Mouse (Mus musculus) brain, adult 2 months (tissue): ENCODE measurements around the gene Mov10l1.

Source experiments
- DNase-seq: peaks from one replicate; pipeline ENCODE4 v3.0.0; 2011; ENCODE audit warnings: low read depth, low spot score

The Mov10l1 gene

DNA sequence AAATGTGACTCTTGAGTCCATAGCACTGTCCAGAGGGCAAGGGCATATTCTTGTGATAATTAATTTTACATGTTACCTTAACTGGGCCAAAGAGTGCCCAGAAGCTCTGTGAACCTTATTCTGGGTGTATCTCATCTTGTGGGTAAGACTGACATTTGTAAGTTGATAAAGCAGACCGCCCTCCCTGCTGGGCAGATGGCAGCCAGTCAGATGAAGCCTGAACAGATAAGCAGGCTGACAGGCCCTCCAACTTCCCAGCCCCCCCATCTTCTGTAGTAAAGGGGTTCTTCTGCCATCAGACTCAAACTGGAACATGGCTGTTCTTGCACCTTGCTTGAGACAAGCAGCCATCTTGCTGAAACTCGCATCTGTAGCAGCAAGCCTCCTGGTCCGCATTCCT lies 34.0 kb downstream of the Mov10l1 start:
- no peak for DNase-seq

DNA sequence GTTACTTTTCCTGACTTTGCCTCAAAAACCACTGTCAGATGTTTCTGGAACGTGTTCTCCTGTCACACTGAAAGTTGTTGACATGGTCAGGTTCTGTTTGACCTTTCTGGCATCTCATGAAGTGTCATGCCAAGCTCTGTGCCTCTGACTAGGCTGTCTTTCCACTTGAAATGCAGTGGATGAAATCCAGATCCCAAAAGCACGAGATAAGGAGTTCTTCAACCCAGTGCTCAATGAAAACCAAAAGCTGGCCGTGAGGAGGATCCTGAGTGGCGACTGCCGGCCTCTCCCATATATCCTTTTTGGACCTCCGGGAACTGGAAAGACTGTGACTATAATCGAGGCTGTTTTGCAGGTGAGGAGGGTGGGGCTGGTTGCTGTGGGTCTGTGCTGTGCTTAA lies 37.4 kb downstream of the Mov10l1 start:
- no peak for DNase-seq

DNA sequence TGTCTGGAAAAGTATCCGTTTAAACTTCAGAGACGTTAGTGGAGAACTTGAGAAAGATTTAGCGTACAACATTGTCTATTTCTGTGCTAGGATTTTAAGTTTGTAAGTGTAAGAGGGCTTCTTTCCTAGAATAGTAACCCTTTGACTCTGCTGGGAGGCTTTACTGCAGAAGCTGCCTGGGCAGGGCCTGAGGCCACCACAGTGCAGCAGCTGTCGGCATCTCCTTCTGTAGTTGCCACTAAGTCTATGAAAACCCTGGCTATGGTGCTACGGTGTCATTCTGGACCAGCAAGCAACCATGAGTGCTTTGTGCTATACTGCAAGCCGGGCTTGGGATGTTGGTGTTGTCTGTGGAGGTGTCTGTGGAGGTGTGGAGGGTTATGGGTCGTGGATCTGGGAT lies 37.8 kb downstream of the Mov10l1 start:
- DNase-seq = no peak

DNA sequence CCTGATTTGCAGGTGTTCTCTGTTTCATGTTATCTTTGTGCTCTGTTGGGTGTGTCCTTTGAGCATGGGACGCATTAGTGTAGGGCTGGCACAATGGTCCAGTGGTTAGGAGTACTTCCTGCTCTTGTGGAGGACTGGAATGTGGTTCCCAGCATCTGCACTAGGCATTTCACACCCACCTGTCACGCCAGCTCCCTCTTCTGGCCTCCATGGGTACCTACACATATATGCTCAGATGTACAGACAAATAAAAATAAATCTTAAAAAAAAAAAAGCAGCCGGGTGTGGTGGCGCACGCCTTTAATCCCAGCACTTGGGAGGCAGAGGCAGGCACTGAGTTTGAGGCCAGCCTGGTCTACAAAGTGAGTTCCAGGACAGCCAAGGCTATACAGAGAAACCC lies 61.7 kb downstream of the Mov10l1 start:
- no peak for DNase-seq

DNA sequence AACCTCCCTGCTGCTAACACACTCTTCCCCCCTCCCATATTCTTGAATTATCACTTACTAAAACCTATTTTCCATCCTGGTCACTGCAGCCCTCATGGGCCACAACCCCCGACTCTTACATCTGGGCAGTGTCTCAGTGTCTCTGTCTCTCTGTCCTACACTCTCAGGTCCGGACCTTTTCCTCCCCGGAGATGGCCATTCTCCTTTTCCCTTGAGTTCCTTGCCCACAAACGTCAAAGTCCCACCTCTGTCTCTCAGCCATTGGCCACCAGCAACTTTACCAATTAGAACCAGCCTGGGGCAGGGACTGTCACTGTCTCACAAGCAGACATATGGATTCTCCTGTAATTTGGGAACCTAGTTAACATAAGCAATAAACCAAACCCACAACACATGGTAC lies 63.6 kb downstream of the Mov10l1 start:
- no peak for DNase-seq

DNA sequence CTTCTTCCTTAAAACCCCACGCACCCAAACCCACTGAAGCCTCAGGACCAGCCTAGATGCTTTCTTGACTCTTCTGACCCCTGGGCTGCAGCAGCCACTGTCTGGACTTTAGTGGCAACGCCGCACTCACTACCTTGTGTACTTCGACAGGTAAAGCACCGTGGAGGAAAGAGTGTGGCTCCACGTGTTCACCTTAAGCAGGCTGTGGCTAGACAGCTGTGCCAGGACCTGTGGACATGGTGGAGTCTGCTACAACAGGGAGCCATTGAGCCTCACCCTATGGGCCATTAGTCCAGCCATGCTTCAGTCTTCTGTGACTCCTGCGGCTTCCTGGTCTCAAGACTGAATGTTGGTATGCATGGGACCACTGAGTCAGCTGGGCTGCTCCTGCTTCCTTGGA lies 72.0 kb downstream of the Mov10l1 start:
- no peak for DNase-seq

DNA sequence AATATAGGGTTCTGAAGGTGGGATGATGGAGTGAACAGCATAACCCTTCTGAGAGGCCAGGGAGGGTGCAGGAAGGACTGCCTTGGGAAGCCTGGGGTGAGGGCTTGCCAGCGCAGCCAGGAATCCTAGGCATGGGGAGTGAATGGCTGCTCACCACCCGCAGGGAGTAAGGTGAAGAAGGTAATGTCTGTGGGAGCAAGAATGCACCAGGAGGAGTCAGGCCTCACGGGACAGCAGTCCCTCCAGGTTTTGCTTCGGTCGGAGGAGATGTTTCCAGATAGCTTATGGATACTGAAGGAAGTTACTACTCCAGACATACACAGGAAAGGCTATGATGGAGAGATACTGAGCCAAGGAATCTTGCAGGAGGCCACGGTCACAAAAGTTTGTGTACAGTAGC lies 76.0 kb downstream of the Mov10l1 start:
- DNase-seq = no peak

DNA sequence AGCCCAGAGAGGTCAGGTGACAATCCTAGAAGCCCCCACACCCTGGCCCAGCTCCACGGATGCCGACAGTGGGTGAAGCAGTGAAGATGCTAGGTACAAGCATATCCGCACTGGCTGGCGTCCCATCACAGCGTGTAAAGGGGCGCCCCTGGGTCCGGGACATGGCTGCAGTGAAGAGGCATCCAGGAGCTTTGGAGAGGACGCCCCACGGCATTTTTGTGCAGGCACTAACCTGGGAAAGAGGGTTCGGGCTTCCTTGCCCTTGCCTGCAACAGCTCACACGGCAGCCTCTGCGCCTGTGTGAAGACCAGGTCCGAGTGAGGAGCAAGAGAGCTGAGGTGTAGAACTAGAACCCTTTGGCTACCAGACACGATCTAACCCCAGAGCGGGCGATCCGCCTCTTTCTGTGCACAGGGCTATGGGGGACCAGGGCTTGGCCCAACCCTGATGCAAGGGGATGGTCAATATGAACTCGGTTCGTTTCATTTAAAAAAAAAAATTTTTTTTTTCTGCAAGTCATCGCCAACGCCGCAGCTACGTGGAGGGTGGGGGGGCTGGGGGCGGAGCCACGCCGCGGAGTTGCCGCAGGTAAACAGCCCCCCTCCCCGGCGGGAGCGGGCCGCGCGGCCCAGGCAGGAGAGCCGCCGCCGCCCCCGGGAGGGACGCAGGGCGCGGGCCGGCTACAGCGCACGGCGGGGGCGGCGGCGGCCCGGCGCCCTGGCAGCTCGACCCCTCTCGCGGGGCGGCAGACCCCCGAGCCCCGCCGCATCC lies 76.6 kb downstream of the Mov10l1 start, which contains the start of gene Panx2:
Gene Panx2 (plus strand): TSS at position 574 of the 771 bp plus-strand sequence.
- peak; percentile 78 for DNase-seq

DNA sequence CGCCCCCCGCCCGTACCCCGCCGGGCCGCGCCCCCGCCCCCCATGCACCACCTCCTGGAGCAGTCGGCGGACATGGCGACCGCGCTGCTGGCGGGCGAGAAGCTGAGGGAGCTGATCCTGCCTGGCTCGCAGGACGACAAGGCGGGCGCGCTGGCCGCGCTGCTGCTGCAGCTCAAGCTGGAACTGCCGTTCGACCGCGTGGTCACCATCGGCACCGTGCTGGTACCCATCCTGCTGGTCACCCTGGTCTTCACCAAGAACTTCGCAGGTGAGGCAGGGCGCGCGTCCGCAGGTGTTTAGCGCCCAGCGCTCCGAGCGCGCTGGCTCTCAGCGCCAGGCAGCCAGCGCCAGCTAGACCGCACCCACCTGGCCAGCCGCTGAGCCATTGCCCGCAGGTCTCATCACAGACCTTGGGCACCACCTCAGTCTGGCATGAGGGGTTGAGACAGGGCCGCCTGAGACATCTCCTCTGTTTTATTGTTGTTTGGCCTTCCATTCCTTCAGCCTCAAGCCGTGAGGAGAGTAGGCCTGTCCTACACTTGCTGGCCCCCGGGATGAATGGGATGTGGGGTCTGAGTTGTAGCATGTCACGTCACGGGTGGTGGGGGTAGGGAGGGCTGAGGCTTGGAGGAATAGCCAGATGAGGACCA lies 77.4 kb downstream of the Mov10l1 start:
- DNase-seq = peak; percentile 65

DNA sequence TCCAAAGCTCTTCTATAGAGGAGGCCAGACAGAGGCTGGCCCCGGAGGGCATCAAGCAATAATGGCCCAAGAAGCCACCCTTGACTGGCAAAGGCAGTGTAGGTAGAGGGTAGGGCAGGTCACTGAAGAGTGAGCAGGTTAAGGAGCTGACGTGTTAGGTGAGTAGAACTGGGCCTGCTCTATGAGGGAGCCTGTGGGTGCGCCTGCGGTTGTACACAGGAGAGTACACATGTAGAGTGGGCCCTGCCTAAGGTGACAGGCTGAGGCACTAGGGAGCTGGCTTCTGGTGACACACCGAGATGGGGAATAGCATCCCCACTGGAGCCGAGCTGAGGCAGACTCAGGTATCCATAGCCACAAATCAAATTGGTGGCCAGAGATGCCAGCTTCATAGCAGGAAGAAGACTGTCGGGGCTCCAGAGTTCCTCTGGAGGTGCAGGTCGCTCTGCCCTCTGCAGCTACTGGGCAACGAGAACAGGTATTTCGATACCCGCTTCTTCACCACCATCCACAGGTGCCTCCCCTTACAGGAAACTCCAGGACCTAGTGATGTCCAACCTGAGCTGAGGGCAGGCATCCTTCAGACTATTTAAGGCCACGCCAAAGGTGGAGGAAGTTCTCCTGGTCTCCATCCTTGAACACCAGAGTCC lies 78.2 kb downstream of the Mov10l1 start:
- no peak for DNase-seq

DNA sequence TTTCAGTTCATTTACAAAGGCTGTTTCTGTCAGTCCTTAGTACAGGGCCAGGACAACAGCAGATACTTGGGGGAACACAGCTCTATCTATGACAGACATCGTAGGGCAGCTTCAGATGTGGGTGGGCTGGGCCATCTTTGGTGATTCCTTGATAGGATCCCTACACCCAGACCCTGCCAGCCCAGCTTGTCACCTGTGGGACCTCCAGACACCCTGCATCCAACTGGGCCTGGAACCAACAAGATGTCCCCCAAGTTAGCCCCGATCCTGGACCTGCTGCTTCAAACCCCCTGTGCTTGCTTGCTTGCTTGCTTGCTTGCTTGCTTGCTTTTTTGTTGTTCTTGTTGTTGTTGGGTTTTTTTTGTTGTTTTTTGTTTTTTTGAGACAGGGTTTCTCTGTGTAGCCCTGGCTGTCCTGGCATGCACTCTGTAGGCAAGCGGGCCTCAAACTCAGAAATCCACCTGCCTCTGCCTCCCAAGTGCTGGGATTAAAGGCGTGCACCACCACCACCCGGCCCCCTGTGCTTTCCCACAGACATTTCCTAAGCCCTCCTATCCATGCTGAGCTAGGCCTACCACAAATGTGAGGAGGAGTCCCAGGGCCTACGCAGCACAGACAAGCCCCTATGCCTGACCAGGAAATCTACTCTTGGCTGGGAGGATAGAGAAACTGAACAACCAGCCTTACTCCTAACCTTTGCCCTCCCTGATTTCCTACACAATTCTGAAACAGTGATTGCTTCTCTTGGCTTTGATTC lies 79.2 kb downstream of the Mov10l1 start:
- DNase-seq = no peak

DNA sequence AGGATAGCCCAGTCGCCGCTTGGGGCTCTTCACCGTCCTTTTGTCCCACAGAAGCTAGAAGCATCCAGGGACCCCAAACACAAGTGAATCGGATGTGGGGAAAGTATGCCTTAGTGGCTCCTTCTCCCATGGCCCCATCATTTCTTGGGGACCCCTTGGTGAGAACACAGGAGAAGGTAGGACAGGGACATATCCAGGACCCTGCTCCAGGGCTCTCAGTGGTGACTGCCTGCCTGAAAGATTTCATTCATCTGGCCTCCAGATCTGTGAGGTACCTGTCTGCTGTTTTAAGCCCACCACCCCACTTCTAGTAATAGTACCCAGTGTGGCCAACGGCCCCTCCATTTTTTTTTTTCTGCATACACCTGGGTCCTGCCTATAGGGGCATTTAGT lies 79.8 kb downstream of the Mov10l1 start:
- DNase-seq = no peak

DNA sequence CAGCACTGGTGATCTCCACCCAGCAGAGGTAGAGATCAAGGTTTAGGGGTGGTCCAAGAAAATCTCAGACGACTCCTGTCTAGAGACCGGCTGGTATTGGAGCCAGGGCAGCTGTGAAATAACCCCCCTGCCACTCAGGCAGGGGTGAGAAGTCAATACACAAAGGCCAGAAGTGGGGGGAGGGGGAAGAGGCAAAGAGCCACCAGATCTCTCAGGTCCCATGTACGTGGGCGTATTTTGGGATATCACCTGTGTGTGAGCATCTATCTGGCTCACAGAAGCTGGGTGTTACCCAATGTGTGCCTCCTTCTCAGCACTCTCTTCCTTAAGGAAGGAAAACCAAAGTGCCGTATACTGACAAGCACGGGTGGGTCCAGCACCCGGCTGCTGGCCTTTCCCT lies 80.3 kb downstream of the Mov10l1 start:
- DNase-seq = no peak

DNA sequence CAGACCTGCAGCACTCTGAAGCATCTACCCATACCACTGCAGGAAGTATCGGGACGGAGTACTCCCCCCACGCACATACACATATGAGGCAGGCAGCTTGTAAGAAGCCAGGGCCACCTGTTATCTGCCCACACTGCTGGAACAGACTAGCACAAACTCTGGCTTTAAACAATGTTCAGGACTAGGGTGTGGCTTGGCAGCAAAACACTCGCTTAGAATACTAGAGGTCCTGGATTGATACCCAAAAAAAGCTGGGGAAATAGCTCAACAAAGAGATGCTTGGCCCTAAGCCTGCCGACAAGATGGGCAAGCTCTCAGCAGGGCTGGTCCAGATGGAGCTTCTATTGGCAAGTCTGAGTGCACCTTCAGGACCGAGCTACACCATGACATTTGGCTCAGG lies 80.8 kb downstream of the Mov10l1 start:
- DNase-seq = peak; percentile 95

DNA sequence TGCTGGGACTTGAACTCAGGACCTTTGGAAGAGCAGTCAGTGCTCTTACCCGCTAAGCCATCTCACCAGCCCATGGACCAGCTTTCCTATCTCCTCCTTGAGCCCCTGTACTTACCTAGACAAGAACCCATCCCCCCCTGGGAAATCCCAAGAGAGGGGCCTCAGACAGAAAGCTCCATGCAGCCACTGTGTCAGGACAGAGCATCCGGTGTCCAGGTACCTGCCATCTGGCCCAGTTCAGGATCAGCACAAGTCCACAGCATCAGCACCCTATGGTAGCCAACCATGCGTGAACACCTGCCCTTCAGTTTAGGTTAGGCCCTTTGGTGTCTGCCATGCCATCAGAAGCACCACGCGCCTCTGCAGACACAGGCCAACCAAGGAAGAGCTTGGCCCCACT lies 82.2 kb downstream of the Mov10l1 start:
- no peak for DNase-seq

DNA sequence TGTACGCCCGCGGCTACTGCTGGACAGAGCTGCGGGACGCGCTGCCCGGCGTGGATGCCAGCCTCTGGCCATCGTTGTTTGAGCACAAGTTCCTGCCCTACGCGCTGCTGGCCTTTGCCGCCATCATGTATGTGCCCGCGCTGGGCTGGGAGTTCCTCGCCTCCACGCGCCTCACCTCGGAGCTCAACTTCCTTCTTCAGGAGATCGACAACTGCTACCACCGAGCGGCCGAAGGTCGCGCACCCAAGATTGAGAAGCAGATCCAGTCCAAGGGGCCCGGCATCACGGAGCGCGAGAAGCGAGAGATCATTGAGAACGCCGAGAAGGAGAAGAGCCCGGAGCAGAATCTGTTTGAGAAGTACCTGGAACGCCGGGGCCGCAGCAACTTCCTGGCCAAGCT lies 84.9 kb downstream of the Mov10l1 start:
- DNase-seq = no peak

DNA sequence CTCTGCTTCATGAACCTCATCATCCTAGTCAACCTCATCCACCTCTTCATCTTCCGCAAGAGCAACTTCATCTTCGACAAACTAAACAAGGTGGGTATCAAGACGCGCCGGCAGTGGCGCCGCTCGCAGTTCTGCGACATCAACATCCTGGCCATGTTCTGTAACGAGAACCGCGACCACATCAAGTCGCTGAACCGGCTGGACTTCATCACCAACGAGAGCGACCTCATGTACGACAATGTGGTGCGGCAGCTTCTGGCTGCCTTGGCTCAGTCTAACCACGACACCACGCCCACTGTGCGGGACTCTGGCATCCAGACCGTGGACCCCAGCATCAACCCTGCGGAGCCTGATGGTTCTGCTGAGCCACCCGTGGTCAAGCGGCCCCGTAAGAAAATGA lies 85.5 kb downstream of the Mov10l1 start:
- no peak for DNase-seq

DNA sequence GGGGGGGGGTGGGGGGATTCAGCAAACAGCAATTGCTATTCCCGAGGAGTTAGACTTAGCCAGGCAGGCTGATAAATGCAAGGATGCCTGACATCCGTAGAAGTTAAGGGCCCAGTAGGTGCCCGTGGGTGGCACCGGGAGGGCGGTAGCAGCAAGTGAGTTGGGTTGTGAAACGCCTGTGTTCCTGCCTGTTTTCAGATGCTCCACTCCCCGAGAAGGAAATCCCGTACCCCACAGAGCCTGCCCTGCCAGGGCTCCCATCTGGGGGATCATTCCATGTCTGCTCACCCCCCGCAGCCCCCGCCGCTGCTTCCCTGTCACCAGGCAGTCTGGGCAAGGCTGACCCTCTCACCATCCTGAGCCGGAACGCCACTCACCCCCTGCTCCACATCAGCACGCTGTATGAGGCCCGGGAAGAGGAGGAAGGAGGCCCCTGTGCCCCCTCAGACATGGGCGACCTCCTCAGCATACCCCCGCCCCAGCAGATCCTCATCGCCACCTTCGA lies 86.7 kb downstream of the Mov10l1 start:
- no peak for DNase-seq

DNA sequence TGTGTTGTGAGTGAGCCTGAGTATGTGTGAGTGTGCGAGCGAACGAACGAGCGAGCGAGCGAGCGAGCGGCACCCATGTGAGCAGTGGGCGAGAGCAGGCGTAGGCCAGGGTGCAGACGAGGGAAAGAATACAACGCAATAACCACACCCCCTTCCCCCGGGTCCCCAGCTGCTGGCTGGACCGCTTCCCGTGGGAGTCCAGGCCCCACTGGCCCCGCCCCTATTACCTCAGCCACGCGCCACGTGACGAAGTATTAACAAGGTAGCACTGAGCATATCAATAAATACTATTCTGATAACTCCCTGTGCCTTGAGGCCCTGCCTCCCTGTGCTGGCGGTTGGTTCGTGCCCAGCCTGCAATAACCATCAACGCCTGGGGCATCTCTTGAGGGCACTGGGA lies 87.9 kb downstream of the Mov10l1 start:
- peak; percentile 45 for DNase-seq

DNA sequence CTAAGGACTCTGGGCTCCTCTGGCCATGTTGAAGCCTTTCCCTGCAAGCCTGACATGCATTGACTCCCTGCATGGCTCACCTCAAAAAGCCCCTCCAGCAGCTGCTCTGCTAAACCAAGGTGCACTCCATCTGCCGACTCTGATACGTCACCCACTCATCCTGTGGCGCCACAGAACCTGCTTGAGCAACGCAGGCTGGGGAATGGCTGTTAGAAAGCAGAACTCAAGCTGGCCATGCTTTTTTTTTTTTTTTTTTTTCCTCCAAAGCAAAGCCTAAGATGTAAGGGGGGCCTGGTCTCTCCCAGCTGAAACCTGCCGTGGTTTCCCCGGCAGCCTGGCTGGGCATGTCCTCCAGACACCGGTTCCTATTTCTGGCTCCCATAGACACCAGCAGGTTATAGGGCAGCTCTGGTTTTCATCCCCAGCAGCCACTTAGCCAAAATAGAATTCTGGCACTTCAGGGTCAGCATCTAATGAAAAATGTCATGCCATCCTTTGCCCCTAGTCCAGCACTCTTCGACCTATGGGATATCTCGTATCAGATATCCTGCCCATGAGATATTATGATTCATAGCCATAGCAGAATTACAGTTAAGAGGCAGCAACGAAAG lies 91.4 kb downstream of the Mov10l1 start:
- peak; percentile 70 for DNase-seq
